Mouse (Mus musculus): ENCODE measurements around the gene Cd52. TPM values are rescaled to one million over a fixed set of nuclear protein-coding genes. Genes with fewer than 3 reads are reported as not detected.

Gene Cd52
- polyA plus RNA-seq, 1 experiment from 2014 or later = 5.2 TPM

DNA sequence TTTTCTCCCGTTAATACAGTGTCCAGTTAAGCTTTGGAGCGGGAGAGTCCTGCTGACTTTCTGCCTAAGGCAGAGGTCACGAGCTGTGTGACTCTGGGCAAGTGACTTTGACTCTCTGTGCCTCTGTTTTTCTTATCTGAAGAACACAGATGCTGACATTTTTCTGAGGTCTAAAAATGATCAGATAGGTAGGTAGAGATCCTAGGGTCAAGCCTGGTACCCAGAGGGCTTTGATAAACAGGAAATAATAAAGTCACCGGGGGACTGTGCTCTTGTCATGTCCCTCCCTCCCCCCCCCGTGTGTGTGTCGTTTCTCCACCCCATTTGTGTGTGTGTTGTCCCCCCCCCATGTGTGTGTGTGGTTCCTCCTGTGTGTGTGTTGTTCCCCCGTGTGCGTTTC is 32.3 kb downstream of the Cd52 start:
- peaks cover 6% of the 10 kb centered on the region; the same call in 1 of the 2 replicates for H3K27me3 ChIP-seq (ENCODE audit: control insufficient read depth, insufficient read depth, low read length)
- DNase-seq (ENCODE audit: low spot score) (no peak), ATAC-seq (replicated peaks; ENCODE audit: insufficient number of reproducible peaks, low FRiP score, low TSS enrichment, low read depth) (no peak)
- H3K27ac ChIP-seq (replicated peaks; ENCODE audit: low read depth, low read length) = no peak overlapping the region
- no peaks in the 10 kb centered on the region for H3K9me3 ChIP-seq (replicated peaks; ENCODE audit: control insufficient read depth, low read length)
- H3K4me2 ChIP-seq (ENCODE audit: low read depth, low read length) = no peak overlapping the region
- H3K36me3 ChIP-seq (replicated peaks; ENCODE audit: control insufficient read depth, insufficient read depth, low read depth, low read length) = no peaks in the 10 kb centered on the region
- no peak overlapping the region for H3K4me3 ChIP-seq (ENCODE audit: low read depth, low read length)
- H3K4me1 ChIP-seq (ENCODE audit: control insufficient read depth, insufficient read depth, low read length) = no peaks in the 10 kb centered on the region
- 62% methylated on average over 8 of the region's 8 CpGs for WGBS
- H3K9ac ChIP-seq (replicated peaks; ENCODE audit: low read length) = no peak overlapping the region

DNA sequence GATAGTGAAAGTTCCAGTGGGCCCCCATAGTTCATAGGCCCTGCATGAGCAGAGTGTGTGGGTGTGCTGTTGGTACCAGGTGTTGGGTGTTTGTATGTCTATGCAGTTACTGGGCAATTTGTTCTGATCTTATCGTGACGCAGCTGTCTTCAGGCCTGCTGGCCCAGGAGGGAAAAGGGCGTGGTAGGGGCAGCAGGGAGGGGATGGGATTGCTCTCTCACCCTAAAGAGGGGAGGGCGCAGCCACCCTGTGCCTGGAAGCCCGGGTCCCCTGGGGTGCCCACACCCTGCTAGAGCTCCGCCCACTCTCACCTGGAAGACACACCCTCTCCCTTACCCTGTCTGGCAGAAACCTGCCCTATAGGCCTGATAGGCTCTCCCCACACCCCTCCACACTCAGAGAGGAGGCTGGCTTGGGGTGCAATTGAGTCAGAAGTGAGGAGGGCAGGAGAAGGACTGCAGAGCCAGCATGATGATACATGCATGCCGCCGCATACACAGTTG is 32.9 kb downstream of the Cd52 start:
- WGBS = 41% methylated on average over 8 of the region's 8 CpGs
- Histone ChIP-seq H3K4me2 (ENCODE audit: low read depth, low read length) (no peak overlapping the region), H3K4me1 (ENCODE audit: control insufficient read depth, insufficient read depth, low read length) (no peaks in the 10 kb centered on the region), H3K9ac (replicated peaks; ENCODE audit: low read length) (no peak overlapping the region), H3K36me3 (replicated peaks; ENCODE audit: control insufficient read depth, insufficient read depth, low read depth, low read length) (no peaks in the 10 kb centered on the region), H3K4me3 (ENCODE audit: low read depth, low read length) (no peak overlapping the region), H3K27me3 (ENCODE audit: control insufficient read depth, insufficient read depth, low read length) (peaks cover 6% of the 10 kb centered on the region; the same call in 1 of the 2 replicates), H3K27ac (replicated peaks; ENCODE audit: low read depth, low read length) (no peak overlapping the region), H3K9me3 (replicated peaks; ENCODE audit: control insufficient read depth, low read length) (no peaks in the 10 kb centered on the region)
- ATAC-seq (replicated peaks; ENCODE audit: insufficient number of reproducible peaks, low FRiP score, low TSS enrichment, low read depth) (no peak), DNase-seq (ENCODE audit: low spot score) (no peak)

DNA sequence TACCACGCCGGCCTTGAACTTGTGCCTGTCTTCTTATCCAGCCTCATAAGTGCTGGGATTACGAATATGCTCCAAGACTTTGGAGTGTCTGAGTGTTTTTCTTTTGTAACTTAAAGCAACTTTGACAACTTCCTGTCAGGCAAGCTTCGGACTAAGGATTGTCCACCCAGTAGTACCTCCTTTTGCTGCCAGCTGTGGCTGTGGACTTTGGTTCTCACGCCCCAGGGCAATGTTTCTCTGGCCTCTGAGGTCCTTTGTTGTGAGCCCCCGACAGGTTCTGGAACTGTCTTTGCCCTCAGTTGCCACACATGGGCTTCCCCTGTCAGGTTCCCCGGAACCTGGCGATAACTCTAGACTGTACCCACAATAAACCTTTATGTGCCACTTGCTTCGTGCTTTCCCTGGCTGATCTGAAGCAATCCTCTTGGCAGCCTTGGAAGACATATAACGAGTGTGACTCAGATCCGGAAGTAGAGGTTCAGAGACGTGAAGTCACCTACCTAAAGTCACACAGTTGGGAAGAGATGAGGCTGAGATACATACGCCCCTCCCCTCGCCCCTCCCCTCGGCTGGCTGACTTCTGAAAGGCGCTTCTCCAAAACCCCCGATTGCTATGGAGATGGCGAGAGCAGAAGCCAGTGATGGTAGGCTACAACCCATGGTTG is 33.6 kb downstream of the Cd52 start:
- no peaks in the 10 kb centered on the region for H3K9me3 ChIP-seq (replicated peaks; ENCODE audit: control insufficient read depth, low read length)
- H3K4me1 ChIP-seq (ENCODE audit: control insufficient read depth, insufficient read depth, low read length) = no peaks in the 10 kb centered on the region
- DNase-seq (ENCODE audit: low spot score) (no peak), ATAC-seq (replicated peaks; ENCODE audit: insufficient number of reproducible peaks, low FRiP score, low TSS enrichment, low read depth) (no peak)
- H3K9ac ChIP-seq (replicated peaks; ENCODE audit: low read length) = no peak overlapping the region
- H3K4me3 ChIP-seq (ENCODE audit: low read depth, low read length) = no peak overlapping the region
- H3K36me3 ChIP-seq (replicated peaks; ENCODE audit: control insufficient read depth, insufficient read depth, low read depth, low read length) = no peaks in the 10 kb centered on the region
- H3K27me3 ChIP-seq (ENCODE audit: control insufficient read depth, insufficient read depth, low read length) = peaks cover 6% of the 10 kb centered on the region; the same call in 1 of the 2 replicates
- no peak overlapping the region for H3K4me2 ChIP-seq (ENCODE audit: low read depth, low read length)
- WGBS = 57% methylated on average over 18 of the region's 18 CpGs
- no peak overlapping the region for H3K27ac ChIP-seq (replicated peaks; ENCODE audit: low read depth, low read length)

DNA sequence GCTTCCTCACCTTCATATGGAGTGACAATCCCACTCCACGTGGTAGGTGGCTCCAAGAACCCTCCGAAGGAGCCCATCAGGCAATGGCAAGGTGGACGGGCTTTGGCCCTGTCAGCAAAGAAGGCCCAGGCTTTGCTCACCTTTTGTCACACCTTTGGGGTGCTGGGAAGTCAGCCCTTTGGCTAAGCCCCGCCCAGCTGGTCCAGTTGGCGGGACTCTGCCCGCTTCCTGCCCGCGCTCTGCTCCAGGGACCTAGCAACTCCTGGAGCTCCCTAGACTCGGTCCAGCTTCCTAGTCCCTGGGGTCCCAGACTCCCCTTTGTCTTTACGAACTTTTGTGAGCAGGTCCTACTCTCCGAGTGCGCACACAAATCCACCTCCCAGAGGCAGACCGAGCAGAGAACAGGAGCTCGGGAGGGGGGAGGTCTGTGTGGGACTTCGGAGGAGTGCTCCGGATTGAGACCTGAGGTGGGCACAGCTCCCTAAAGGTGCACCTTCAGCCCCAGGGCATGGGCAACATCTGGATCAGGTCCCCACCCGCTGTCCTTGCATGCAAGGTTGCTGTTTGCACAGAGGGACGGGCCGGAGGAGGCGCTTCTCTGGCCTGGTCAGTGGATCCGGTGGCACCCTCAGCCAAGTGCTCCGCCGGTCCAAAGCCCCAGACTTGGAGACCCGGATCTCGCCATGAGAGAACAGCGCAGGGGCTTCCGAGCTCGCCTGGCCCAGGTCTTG is 34.6 kb downstream of the Cd52 start, which contains the start of gene Crybg2:
Crybg2 (plus strand) TSS at position 681 of the 731 bp plus-strand sequence.
- Histone ChIP-seq H3K27me3 (ENCODE audit: control insufficient read depth, insufficient read depth, low read length) (peaks cover 4% of the 10 kb centered on the region; the same call in 1 of the 2 replicates), H3K9me3 (replicated peaks; ENCODE audit: control insufficient read depth, low read length) (no peaks in the 10 kb centered on the region), H3K36me3 (replicated peaks; ENCODE audit: control insufficient read depth, insufficient read depth, low read depth, low read length) (no peaks in the 10 kb centered on the region), H3K4me3 (ENCODE audit: low read depth, low read length) (no peak within 1 kb of the TSS), H3K4me1 (ENCODE audit: control insufficient read depth, insufficient read depth, low read length) (no peaks in the 10 kb centered on the region), H3K27ac (replicated peaks; ENCODE audit: low read depth, low read length) (no peak within 1 kb of the TSS), H3K4me2 (ENCODE audit: low read depth, low read length) (no peak within 1 kb of the TSS; the same call in 1 of the 2 replicates), H3K9ac (replicated peaks; ENCODE audit: low read length) (0 out of 2 replicates have a peak within 1 kb of the TSS, but pooled peaks have one; percentile 1)
- ATAC-seq (replicated peaks; ENCODE audit: insufficient number of reproducible peaks, low FRiP score, low TSS enrichment, low read depth) (no peak), DNase-seq (ENCODE audit: low spot score) (no peak)
- 40% methylated on average over 28 of the region's 28 CpGs for WGBS

DNA sequence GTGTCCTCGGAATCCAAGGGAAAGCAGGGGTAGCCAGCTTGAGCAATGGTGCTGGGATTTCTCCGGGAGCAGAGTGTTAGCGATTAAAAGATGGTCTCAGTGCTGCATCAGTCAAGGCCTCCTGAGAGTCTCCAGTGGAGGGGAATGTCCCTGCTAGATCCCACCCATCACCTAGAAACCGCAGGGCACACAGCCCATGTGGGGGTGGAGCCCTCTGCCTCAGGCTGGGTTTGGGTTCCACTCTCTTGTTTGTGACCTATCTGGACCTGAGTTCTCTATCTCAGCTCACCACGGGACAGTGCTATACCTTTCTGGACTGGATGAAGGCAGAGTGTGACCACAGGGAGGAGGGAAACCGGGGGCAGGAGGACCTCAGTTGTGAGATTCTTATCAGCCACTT is 36.0 kb downstream of the Cd52 start:
- WGBS = 83% methylated on average over 6 of the region's 6 CpGs
- Histone ChIP-seq H3K4me1 (ENCODE audit: control insufficient read depth, insufficient read depth, low read length) (no peaks in the 10 kb centered on the region), H3K9ac (replicated peaks; ENCODE audit: low read length) (no peak overlapping the region), H3K27me3 (ENCODE audit: control insufficient read depth, insufficient read depth, low read length) (no peaks in the 10 kb centered on the region; the same call in 1 of the 2 replicates), H3K36me3 (replicated peaks; ENCODE audit: control insufficient read depth, insufficient read depth, low read depth, low read length) (no peaks in the 10 kb centered on the region), H3K27ac (replicated peaks; ENCODE audit: low read depth, low read length) (no peak overlapping the region), H3K9me3 (replicated peaks; ENCODE audit: control insufficient read depth, low read length) (no peaks in the 10 kb centered on the region), H3K4me2 (ENCODE audit: low read depth, low read length) (no peak overlapping the region), H3K4me3 (ENCODE audit: low read depth, low read length) (no peak overlapping the region)
- ATAC-seq (replicated peaks; ENCODE audit: insufficient number of reproducible peaks, low FRiP score, low TSS enrichment, low read depth) (no peak), DNase-seq (ENCODE audit: low spot score) (no peak)

DNA sequence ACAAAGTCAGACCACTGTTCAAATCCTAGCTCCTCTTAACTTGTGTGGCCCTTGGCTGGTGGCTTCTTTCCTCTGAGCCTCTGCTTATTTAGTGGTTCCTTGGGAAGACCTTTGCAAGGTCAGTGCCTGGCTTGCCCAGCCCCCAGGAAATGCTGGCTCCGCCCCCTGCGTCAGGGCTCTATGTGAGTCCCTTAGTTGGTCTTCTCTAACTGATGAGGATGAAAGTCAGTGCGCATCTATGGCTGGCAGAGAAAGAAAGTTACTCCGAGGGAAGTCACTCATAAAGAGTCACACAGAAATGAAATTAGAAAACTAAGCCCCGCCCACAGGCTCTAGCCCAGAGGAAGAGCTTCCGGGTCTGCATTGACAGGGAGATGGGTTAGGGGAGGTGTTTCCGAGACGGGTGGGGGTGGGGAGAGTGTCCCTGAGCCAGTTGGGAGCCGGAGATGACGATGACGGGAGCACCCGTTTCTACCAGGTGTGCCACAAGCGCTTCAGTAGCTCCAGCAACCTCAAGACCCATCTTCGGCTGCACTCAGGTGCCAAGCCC is 36.6 kb downstream of the Cd52 start:
- no peak for DNase-seq (ENCODE audit: low spot score)
- H3K27me3 ChIP-seq (ENCODE audit: control insufficient read depth, insufficient read depth, low read length) = no peaks in the 10 kb centered on the region; the same call in 1 of the 2 replicates
- WGBS = 25% methylated on average over 14 of the region's 14 CpGs
- H3K4me3 ChIP-seq (ENCODE audit: low read depth, low read length) = no peak overlapping the region
- H3K4me2 ChIP-seq (ENCODE audit: low read depth, low read length) = no peak overlapping the region
- no peak for ATAC-seq (replicated peaks; ENCODE audit: insufficient number of reproducible peaks, low FRiP score, low TSS enrichment, low read depth)
- no peaks in the 10 kb centered on the region for H3K9me3 ChIP-seq (replicated peaks; ENCODE audit: control insufficient read depth, low read length)
- H3K9ac ChIP-seq (replicated peaks; ENCODE audit: low read length) = no peak overlapping the region
- H3K4me1 ChIP-seq (ENCODE audit: control insufficient read depth, insufficient read depth, low read length) = no peaks in the 10 kb centered on the region
- no peak overlapping the region for H3K27ac ChIP-seq (replicated peaks; ENCODE audit: low read depth, low read length)
- no peaks in the 10 kb centered on the region for H3K36me3 ChIP-seq (replicated peaks; ENCODE audit: control insufficient read depth, insufficient read depth, low read depth, low read length)

DNA sequence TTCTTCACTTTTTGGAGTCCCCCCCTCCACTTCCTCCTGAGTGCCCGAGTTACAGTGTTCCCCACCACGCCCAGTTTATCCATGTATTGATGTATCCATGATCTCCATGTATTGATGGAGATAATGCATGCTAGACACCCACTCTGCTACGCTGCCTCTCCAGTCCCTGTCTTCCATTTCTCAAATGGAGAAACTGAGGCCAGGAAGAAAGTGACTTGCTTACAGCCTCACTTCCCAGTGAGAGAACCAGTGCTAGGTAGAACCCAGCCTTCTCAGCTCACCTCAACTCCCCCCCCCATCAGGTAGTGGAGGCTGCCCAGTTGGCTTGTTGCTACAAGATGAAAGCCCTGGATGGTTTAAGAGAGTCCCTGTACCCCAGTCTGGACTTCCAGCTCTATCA is 41.3 kb downstream of the Cd52 start, which contains the start of gene Zfp683:
Zfp683 (plus strand) TSS at position 301 of the 400 bp plus-strand sequence.
- no peak for ATAC-seq (replicated peaks; ENCODE audit: insufficient number of reproducible peaks, low FRiP score, low TSS enrichment, low read depth)
- H3K4me3 ChIP-seq (ENCODE audit: low read depth, low read length) = no peak within 1 kb of the TSS
- H3K9me3 ChIP-seq (replicated peaks; ENCODE audit: control insufficient read depth, low read length) = no peaks in the 10 kb centered on the region
- H3K4me2 ChIP-seq (ENCODE audit: low read depth, low read length) = no peak within 1 kb of the TSS
- no peak within 1 kb of the TSS for H3K9ac ChIP-seq (replicated peaks; ENCODE audit: low read length)
- DNase-seq (ENCODE audit: low spot score) = no peak
- 82% methylated on average over 3 of the region's 3 CpGs for WGBS
- no peaks in the 10 kb centered on the region for H3K27me3 ChIP-seq (ENCODE audit: control insufficient read depth, insufficient read depth, low read length)
- no peak within 1 kb of the TSS for H3K27ac ChIP-seq (replicated peaks; ENCODE audit: low read depth, low read length)
- H3K36me3 ChIP-seq (replicated peaks; ENCODE audit: control insufficient read depth, insufficient read depth, low read depth, low read length) = no peaks in the 10 kb centered on the region
- no peaks in the 10 kb centered on the region for H3K4me1 ChIP-seq (ENCODE audit: control insufficient read depth, insufficient read depth, low read length)
